Mouse (Mus musculus): ENCODE measurements around the gene Yae1d1. TPM values are rescaled to one million over a fixed set of nuclear protein-coding genes. Genes with fewer than 3 reads are reported as not detected.
A peak's percentile ranks its signal among the peaks of the same experiment; 100 is the strongest.
"Not testable (repeated sequence)": the region's sequence is repeated elsewhere in the genome, so short reads cannot be mapped to it uniquely, and the experiment has no call there.

Gene Yae1d1
- total RNA-seq (2017): 6.8 and 9.4 TPM in 2 replicates

- ATAC-seq (ENCODE audit: extremely low read depth, insufficient number of reproducible peaks, low FRiP score, poor library complexity, severe bottlenecking): peak; percentile 93
Measured at GRCm38 (mm10) chr13:17992697-17993514, at the start of gene Yae1d1. TSS of gene Yae1d1 (minus strand) at chr13:17993349.

GRCm38 (mm10) chr13:18038814-18039213, 45.7 kb upstream of the Yae1d1 start:
- ATAC-seq (ENCODE audit: extremely low read depth, insufficient number of reproducible peaks, low FRiP score, poor library complexity, severe bottlenecking): no peak

- ATAC-seq (ENCODE audit: extremely low read depth, insufficient number of reproducible peaks, low FRiP score, poor library complexity, severe bottlenecking): no peak
Measured at GRCm38 (mm10) chr13:18016604-18017003, 23.5 kb upstream of the Yae1d1 start.

- ATAC-seq (ENCODE audit: extremely low read depth, insufficient number of reproducible peaks, low FRiP score, poor library complexity, severe bottlenecking): no peak
Measured at GRCm38 (mm10) chr13:18013205-18013604, 20.1 kb upstream of the Yae1d1 start.

GRCm38 (mm10) chr13:18011055-18011454, 17.9 kb upstream of the Yae1d1 start:
- ATAC-seq (ENCODE audit: extremely low read depth, insufficient number of reproducible peaks, low FRiP score, poor library complexity, severe bottlenecking): no peak

GRCm38 (mm10) chr13:17993515-17993847, 332 bp upstream of the Yae1d1 start:
- ATAC-seq (ENCODE audit: extremely low read depth, insufficient number of reproducible peaks, low FRiP score, poor library complexity, severe bottlenecking): no peak

- ATAC-seq (ENCODE audit: extremely low read depth, insufficient number of reproducible peaks, low FRiP score, poor library complexity, severe bottlenecking): no peak
Measured at GRCm38 (mm10) chr13:17992009-17992408, 1.1 kb downstream of the Yae1d1 start.

- ATAC-seq (ENCODE audit: extremely low read depth, insufficient number of reproducible peaks, low FRiP score, poor library complexity, severe bottlenecking): peak; percentile 55; the same call in 1 of the 2 replicates
Measured at GRCm38 (mm10) chr13:17983194-17983593, 10.0 kb downstream of the Yae1d1 start.

GRCm38 (mm10) chr13:17982634-17983033, 10.5 kb downstream of the Yae1d1 start:
- ATAC-seq (ENCODE audit: extremely low read depth, insufficient number of reproducible peaks, low FRiP score, poor library complexity, severe bottlenecking): no peak

- no peak for ATAC-seq (ENCODE audit: extremely low read depth, insufficient number of reproducible peaks, low FRiP score, poor library complexity, severe bottlenecking)
Measured at GRCm38 (mm10) chr13:17976854-17977739, 16.1 kb downstream of the Yae1d1 start.

GRCm38 (mm10) chr13:17975891-17976290, 17.3 kb downstream of the Yae1d1 start:
- peak; percentile 98 for ATAC-seq (ENCODE audit: extremely low read depth, insufficient number of reproducible peaks, low FRiP score, poor library complexity, severe bottlenecking)

GRCm38 (mm10) chr13:17975457-17975856, 17.7 kb downstream of the Yae1d1 start:
- no peak for ATAC-seq (ENCODE audit: extremely low read depth, insufficient number of reproducible peaks, low FRiP score, poor library complexity, severe bottlenecking)

- no peak for ATAC-seq (ENCODE audit: extremely low read depth, insufficient number of reproducible peaks, low FRiP score, poor library complexity, severe bottlenecking)
Measured at GRCm38 (mm10) chr13:17974734-17975133, 18.4 kb downstream of the Yae1d1 start.

GRCm38 (mm10) chr13:17960613-17961012, 32.5 kb downstream of the Yae1d1 start:
- no peak for ATAC-seq (ENCODE audit: extremely low read depth, insufficient number of reproducible peaks, low FRiP score, poor library complexity, severe bottlenecking)

GRCm38 (mm10) chr13:17954282-17954681, 38.9 kb downstream of the Yae1d1 start:
- ATAC-seq (ENCODE audit: extremely low read depth, insufficient number of reproducible peaks, low FRiP score, poor library complexity, severe bottlenecking): no peak

GRCm38 (mm10) chr13:17950581-17950980, 42.6 kb downstream of the Yae1d1 start:
- ATAC-seq (ENCODE audit: extremely low read depth, insufficient number of reproducible peaks, low FRiP score, poor library complexity, severe bottlenecking): not testable (repeated sequence)

GRCm38 (mm10) chr13:17949555-17949954, 43.6 kb downstream of the Yae1d1 start:
- no peak for ATAC-seq (ENCODE audit: extremely low read depth, insufficient number of reproducible peaks, low FRiP score, poor library complexity, severe bottlenecking)

GRCm38 (mm10) chr13:17944078-17944917, 48.9 kb downstream of the Yae1d1 start, which contains the start of gene Rala:
TSS of gene Rala (minus strand) at chr13:17944239.
- peak; percentile 87 for ATAC-seq (ENCODE audit: extremely low read depth, insufficient number of reproducible peaks, low FRiP score, poor library complexity, severe bottlenecking)
